Mouse (Mus musculus): ENCODE measurements at regions not wholly inside any gene's neighbourhood (a gene's known extent, or its start where the extent isn't known, plus 50 kb on each side); places are given as distances from the start of the nearest gene placed in this dataset.

- Histone ChIP-seq H3K27ac (ENCODE audit: low read depth, low read length) (no peak overlapping the region), H3K4me3 (ENCODE audit: low read depth, low read length) (no peak overlapping the region), H3K27me3 (replicated peaks; ENCODE audit: control insufficient read depth, insufficient read depth, low read length) (no peaks in the 10 kb centered on the region), H3K36me3 (ENCODE audit: control insufficient read depth, insufficient read depth, low read length) (no peaks in the 10 kb centered on the region), H3K9ac (ENCODE audit: low read depth, low read length) (no peak overlapping the region), H3K9me3 (ENCODE audit: control insufficient read depth, low read length) (no peaks in the 10 kb centered on the region), H3K4me2 (no peak overlapping the region), H3K4me1 (replicated peaks; ENCODE audit: control insufficient read depth, insufficient read depth, low read length) (no peaks in the 10 kb centered on the region)
- DNase-seq (ENCODE audit: low spot score) (no peak), ATAC-seq (replicated peaks; ENCODE audit: low FRiP score) (no peak)
- WGBS: 81% methylated on average over 6 of the region's 6 CpGs
Measured at GRCm38 (mm10) chr1:137972620-137973350, 202.7 kb downstream of the Ptprc start.

- no peak for DNase-seq (ENCODE audit: low spot score)
- H3K9ac ChIP-seq (ENCODE audit: low read depth, low read length): no peak overlapping the region
- no peaks in the 10 kb centered on the region for H3K4me1 ChIP-seq (replicated peaks; ENCODE audit: control insufficient read depth, insufficient read depth, low read length)
- H3K4me2 ChIP-seq: no peak overlapping the region
- no peaks in the 10 kb centered on the region for H3K27me3 ChIP-seq (replicated peaks; ENCODE audit: control insufficient read depth, insufficient read depth, low read length)
- no peak overlapping the region for H3K4me3 ChIP-seq (ENCODE audit: low read depth, low read length)
- no peaks in the 10 kb centered on the region; the same call in 1 of the 2 replicates for H3K36me3 ChIP-seq (ENCODE audit: control insufficient read depth, insufficient read depth, low read length)
- no peak for ATAC-seq (replicated peaks; ENCODE audit: low FRiP score)
- H3K27ac ChIP-seq (ENCODE audit: low read depth, low read length): no peak overlapping the region
- H3K9me3 ChIP-seq (ENCODE audit: control insufficient read depth, low read length): no peaks in the 10 kb centered on the region
- WGBS: 83% methylated on average over 16 of the region's 16 CpGs
Measured at GRCm38 (mm10) chr1:137966151-137966836, 209.2 kb downstream of the Ptprc start.

- H3K9me3 ChIP-seq (ENCODE audit: control insufficient read depth, low read length): no peaks in the 10 kb centered on the region
- H3K4me2 ChIP-seq: no peak overlapping the region
- no peaks in the 10 kb centered on the region for H3K27me3 ChIP-seq (replicated peaks; ENCODE audit: control insufficient read depth, insufficient read depth, low read length)
- no peak overlapping the region for H3K27ac ChIP-seq (ENCODE audit: low read depth, low read length)
- no peak overlapping the region for H3K9ac ChIP-seq (ENCODE audit: low read depth, low read length)
- no peaks in the 10 kb centered on the region for H3K4me1 ChIP-seq (replicated peaks; ENCODE audit: control insufficient read depth, insufficient read depth, low read length)
- DNase-seq (ENCODE audit: low spot score): no peak
- 84% methylated on average over 6 of the region's 6 CpGs for WGBS
- H3K4me3 ChIP-seq (ENCODE audit: low read depth, low read length): no peak overlapping the region
- ATAC-seq (replicated peaks; ENCODE audit: low FRiP score): no peak
- H3K36me3 ChIP-seq (ENCODE audit: control insufficient read depth, insufficient read depth, low read length): no peaks in the 10 kb centered on the region; the same call in 1 of the 2 replicates
Measured at GRCm38 (mm10) chr1:137963656-137964055, 211.9 kb downstream of the Ptprc start.

- DNase-seq (ENCODE audit: low spot score): no peak
- no peaks in the 10 kb centered on the region for H3K4me1 ChIP-seq (replicated peaks; ENCODE audit: control insufficient read depth, insufficient read depth, low read length)
- H3K27ac ChIP-seq (ENCODE audit: low read depth, low read length): no peak overlapping the region
- H3K4me3 ChIP-seq (ENCODE audit: low read depth, low read length): no peak overlapping the region
- no peaks in the 10 kb centered on the region for H3K9me3 ChIP-seq (ENCODE audit: control insufficient read depth, low read length)
- H3K9ac ChIP-seq (ENCODE audit: low read depth, low read length): no peak overlapping the region
- H3K36me3 ChIP-seq (ENCODE audit: control insufficient read depth, insufficient read depth, low read length): no peaks in the 10 kb centered on the region; the same call in 1 of the 2 replicates
- WGBS: 86% methylated on average over 3 of the region's 3 CpGs
- H3K27me3 ChIP-seq (replicated peaks; ENCODE audit: control insufficient read depth, insufficient read depth, low read length): no peaks in the 10 kb centered on the region
- ATAC-seq (replicated peaks; ENCODE audit: low FRiP score): no peak
- H3K4me2 ChIP-seq: no peak overlapping the region
Measured at GRCm38 (mm10) chr1:137958040-137958439, 217.5 kb downstream of the Ptprc start.

GRCm38 (mm10) chr1:137955993-137956392 is 219.5 kb downstream of the Ptprc start:
- Histone ChIP-seq H3K4me1 (replicated peaks; ENCODE audit: control insufficient read depth, insufficient read depth, low read length) (no peaks in the 10 kb centered on the region), H3K36me3 (ENCODE audit: control insufficient read depth, insufficient read depth, low read length) (no peaks in the 10 kb centered on the region), H3K27ac (ENCODE audit: low read depth, low read length) (no peak overlapping the region), H3K4me3 (ENCODE audit: low read depth, low read length) (no peak overlapping the region), H3K4me2 (no peak overlapping the region), H3K9ac (ENCODE audit: low read depth, low read length) (no peak overlapping the region), H3K9me3 (ENCODE audit: control insufficient read depth, low read length) (no peaks in the 10 kb centered on the region), H3K27me3 (replicated peaks; ENCODE audit: control insufficient read depth, insufficient read depth, low read length) (no peaks in the 10 kb centered on the region)
- WGBS: 82% methylated on average over 3 of the region's 3 CpGs
- no peak for DNase-seq (ENCODE audit: low spot score)
- no peak for ATAC-seq (replicated peaks; ENCODE audit: low FRiP score)

GRCm38 (mm10) chr1:137955139-137955538 is 220.4 kb downstream of the Ptprc start:
- ATAC-seq (replicated peaks; ENCODE audit: low FRiP score): no peak
- Histone ChIP-seq H3K36me3 (ENCODE audit: control insufficient read depth, insufficient read depth, low read length) (no peaks in the 10 kb centered on the region), H3K27me3 (replicated peaks; ENCODE audit: control insufficient read depth, insufficient read depth, low read length) (no peaks in the 10 kb centered on the region), H3K4me3 (ENCODE audit: low read depth, low read length) (no peak overlapping the region), H3K4me2 (no peak overlapping the region), H3K27ac (ENCODE audit: low read depth, low read length) (no peak overlapping the region), H3K4me1 (replicated peaks; ENCODE audit: control insufficient read depth, insufficient read depth, low read length) (no peaks in the 10 kb centered on the region), H3K9me3 (ENCODE audit: control insufficient read depth, low read length) (no peaks in the 10 kb centered on the region), H3K9ac (ENCODE audit: low read depth, low read length) (no peak overlapping the region)
- WGBS: 85% methylated on average over 2 of the region's 2 CpGs
- no peak for DNase-seq (ENCODE audit: low spot score)

- Histone ChIP-seq H3K4me2 (no peak overlapping the region), H3K9ac (ENCODE audit: low read depth, low read length) (no peak overlapping the region), H3K27ac (ENCODE audit: low read depth, low read length) (no peak overlapping the region), H3K4me3 (ENCODE audit: low read depth, low read length) (no peak overlapping the region), H3K4me1 (replicated peaks; ENCODE audit: control insufficient read depth, insufficient read depth, low read length) (no peaks in the 10 kb centered on the region), H3K36me3 (ENCODE audit: control insufficient read depth, insufficient read depth, low read length) (no peaks in the 10 kb centered on the region), H3K9me3 (ENCODE audit: control insufficient read depth, low read length) (no peaks in the 10 kb centered on the region), H3K27me3 (replicated peaks; ENCODE audit: control insufficient read depth, insufficient read depth, low read length) (no peaks in the 10 kb centered on the region)
- no peak for ATAC-seq (replicated peaks; ENCODE audit: low FRiP score)
- 71% methylated on average over 1 of the region's 1 CpGs for WGBS
- no peak for DNase-seq (ENCODE audit: low spot score)
Measured at GRCm38 (mm10) chr1:137953369-137953768, 222.1 kb downstream of the Ptprc start.

GRCm38 (mm10) chr1:137952777-137953176 is 222.7 kb downstream of the Ptprc start:
- 91% methylated on average over 1 of the region's 1 CpGs for WGBS
- no peaks in the 10 kb centered on the region for H3K9me3 ChIP-seq (ENCODE audit: control insufficient read depth, low read length)
- ATAC-seq (replicated peaks; ENCODE audit: low FRiP score) (no peak), DNase-seq (ENCODE audit: low spot score) (no peak)
- no peaks in the 10 kb centered on the region for H3K36me3 ChIP-seq (ENCODE audit: control insufficient read depth, insufficient read depth, low read length)
- H3K27me3 ChIP-seq (replicated peaks; ENCODE audit: control insufficient read depth, insufficient read depth, low read length): no peaks in the 10 kb centered on the region
- no peak overlapping the region for H3K9ac ChIP-seq (ENCODE audit: low read depth, low read length)
- no peaks in the 10 kb centered on the region for H3K4me1 ChIP-seq (replicated peaks; ENCODE audit: control insufficient read depth, insufficient read depth, low read length)
- no peak overlapping the region for H3K27ac ChIP-seq (ENCODE audit: low read depth, low read length)
- H3K4me2 ChIP-seq: no peak overlapping the region
- no peak overlapping the region for H3K4me3 ChIP-seq (ENCODE audit: low read depth, low read length)

GRCm38 (mm10) chr1:137947900-137948299 is 227.6 kb downstream of the Ptprc start:
- H3K9ac ChIP-seq (ENCODE audit: low read depth, low read length): no peak overlapping the region
- H3K4me3 ChIP-seq (ENCODE audit: low read depth, low read length): no peak overlapping the region
- H3K36me3 ChIP-seq (ENCODE audit: control insufficient read depth, insufficient read depth, low read length): peaks cover 2% of the 10 kb centered on the region; the same call in 1 of the 2 replicates
- DNase-seq (ENCODE audit: low spot score) (no peak), ATAC-seq (replicated peaks; ENCODE audit: low FRiP score) (no peak)
- H3K27me3 ChIP-seq (replicated peaks; ENCODE audit: control insufficient read depth, insufficient read depth, low read length): no peaks in the 10 kb centered on the region
- no peaks in the 10 kb centered on the region for H3K9me3 ChIP-seq (ENCODE audit: control insufficient read depth, low read length)
- H3K4me2 ChIP-seq: no peak overlapping the region
- 62% methylated on average over 1 of the region's 1 CpGs for WGBS
- H3K4me1 ChIP-seq (replicated peaks; ENCODE audit: control insufficient read depth, insufficient read depth, low read length): no peaks in the 10 kb centered on the region
- H3K27ac ChIP-seq (ENCODE audit: low read depth, low read length): no peak overlapping the region
